Mouse (Mus musculus): ENCODE results near the gene Tenm2.

The Tenm2 gene

GRCm38 (mm10) chr11:36226061-36226460 is 1009.7 kb downstream of the Tenm2 start:
- DNase-seq (ENCODE audit: extremely low read depth, low read depth, low spot score) = no peak

- no peak for DNase-seq (ENCODE audit: extremely low read depth, low read depth, low spot score)
Observed at GRCm38 (mm10) chr11:36223716-36224439, 1011.9 kb downstream of the Tenm2 start.

GRCm38 (mm10) chr11:36222071-36222470 is 1013.7 kb downstream of the Tenm2 start:
- no peak for DNase-seq (ENCODE audit: extremely low read depth, low read depth, low spot score)

- peak; percentile 30 for DNase-seq (ENCODE audit: extremely low read depth, low read depth, low spot score)
Observed at GRCm38 (mm10) chr11:36221271-36221975, 1014.3 kb downstream of the Tenm2 start.

- no peak for DNase-seq (ENCODE audit: extremely low read depth, low read depth, low spot score)
Observed at GRCm38 (mm10) chr11:36220651-36221050, 1015.1 kb downstream of the Tenm2 start.

GRCm38 (mm10) chr11:36219586-36219985 is 1016.2 kb downstream of the Tenm2 start:
- DNase-seq (ENCODE audit: extremely low read depth, low read depth, low spot score) = no peak

- DNase-seq (ENCODE audit: extremely low read depth, low read depth, low spot score) = no peak
Observed at GRCm38 (mm10) chr11:36214589-36214988, 1021.2 kb downstream of the Tenm2 start.

- DNase-seq (ENCODE audit: extremely low read depth, low read depth, low spot score) = no peak
Observed at GRCm38 (mm10) chr11:36204381-36204780, 1031.4 kb downstream of the Tenm2 start.

GRCm38 (mm10) chr11:36203896-36204295 is 1031.9 kb downstream of the Tenm2 start:
- DNase-seq (ENCODE audit: extremely low read depth, low read depth, low spot score) = no peak

GRCm38 (mm10) chr11:36194348-36194747 is 1041.4 kb downstream of the Tenm2 start:
- no peak for DNase-seq (ENCODE audit: extremely low read depth, low read depth, low spot score)

- DNase-seq (ENCODE audit: extremely low read depth, low read depth, low spot score) = no peak
Observed at GRCm38 (mm10) chr11:36176106-36176505, 1059.7 kb downstream of the Tenm2 start.

- no peak for DNase-seq (ENCODE audit: extremely low read depth, low read depth, low spot score)
Observed at GRCm38 (mm10) chr11:36173076-36173690, 1062.6 kb downstream of the Tenm2 start.

- DNase-seq (ENCODE audit: extremely low read depth, low read depth, low spot score) = no peak
Observed at GRCm38 (mm10) chr11:36172520-36172919, 1063.2 kb downstream of the Tenm2 start.

- no peak for DNase-seq (ENCODE audit: extremely low read depth, low read depth, low spot score)
Observed at GRCm38 (mm10) chr11:36171991-36172390, 1063.8 kb downstream of the Tenm2 start.

- DNase-seq (ENCODE audit: extremely low read depth, low read depth, low spot score) = no peak
Observed at GRCm38 (mm10) chr11:36171221-36171620, 1064.5 kb downstream of the Tenm2 start.

- DNase-seq (ENCODE audit: extremely low read depth, low read depth, low spot score) = no peak
Observed at GRCm38 (mm10) chr11:36169738-36170137, 1066.0 kb downstream of the Tenm2 start.

GRCm38 (mm10) chr11:36168921-36169537 is 1066.7 kb downstream of the Tenm2 start:
- peak; percentile 67 for DNase-seq (ENCODE audit: extremely low read depth, low read depth, low spot score)

- no peak for DNase-seq (ENCODE audit: extremely low read depth, low read depth, low spot score)
Observed at GRCm38 (mm10) chr11:36167766-36168318, 1067.9 kb downstream of the Tenm2 start.

- DNase-seq (ENCODE audit: extremely low read depth, low read depth, low spot score) = no peak
Observed at GRCm38 (mm10) chr11:36163580-36163979, 1072.2 kb downstream of the Tenm2 start.

- DNase-seq (ENCODE audit: extremely low read depth, low read depth, low spot score) = no peak
Observed at GRCm38 (mm10) chr11:36161765-36162321, 1073.9 kb downstream of the Tenm2 start.

GRCm38 (mm10) chr11:36153450-36153849 is 1082.3 kb downstream of the Tenm2 start:
- peak; percentile 59 for DNase-seq (ENCODE audit: extremely low read depth, low read depth, low spot score)

Data from fat pad, adult 2 months (tissue).